Mouse (Mus musculus) adrenal gland, postnatal 4 days (tissue): ENCODE results near the gene 1700067K01Rik. TPM values are rescaled to one million over a fixed set of nuclear protein-coding genes. Genes with fewer than 3 reads are reported as not detected.
A peak's percentile ranks its signal among the peaks of the same experiment; 100 is the strongest.

ENCODE experiments used
- DNase-seq, 2 experiments: peaks; one replicate each; pipeline ENCODE4 v3.0.0; 2021 to 2022; ENCODE audit warnings: low spot score in 2 of 2, mixed read lengths in 2 of 2
- total RNA-seq, 2 experiments: library from RNA; stranded (reverse); gene quantifications; 2 replicates each; pipeline ENCODE4 v1.2.3; 2021

The 1700067K01Rik gene
- total RNA-seq, 2 experiments from 2014 or later, result 0.62 to 0.76 TPM

- peak in 1 of 2 experiments; percentile 53 for DNase-seq
These were observed 9.6 kb downstream of the 1700067K01Rik start for GRCm38 (mm10) chr8:84010625-84011611.

- no peak for DNase-seq
These were observed 10.6 kb downstream of the 1700067K01Rik start, which contains the start of gene 2210011C24Rik for GRCm38 (mm10) chr8:84011705-84012498. Gene 2210011C24Rik (minus strand): TSS chr8:84012171.

GRCm38 (mm10) chr8:84012499-84013165 lies 11.3 kb downstream of the 1700067K01Rik start:
- no peak for DNase-seq

- DNase-seq, result no peak
These were observed 14.5 kb downstream of the 1700067K01Rik start for GRCm38 (mm10) chr8:84015833-84016232.

DNA sequence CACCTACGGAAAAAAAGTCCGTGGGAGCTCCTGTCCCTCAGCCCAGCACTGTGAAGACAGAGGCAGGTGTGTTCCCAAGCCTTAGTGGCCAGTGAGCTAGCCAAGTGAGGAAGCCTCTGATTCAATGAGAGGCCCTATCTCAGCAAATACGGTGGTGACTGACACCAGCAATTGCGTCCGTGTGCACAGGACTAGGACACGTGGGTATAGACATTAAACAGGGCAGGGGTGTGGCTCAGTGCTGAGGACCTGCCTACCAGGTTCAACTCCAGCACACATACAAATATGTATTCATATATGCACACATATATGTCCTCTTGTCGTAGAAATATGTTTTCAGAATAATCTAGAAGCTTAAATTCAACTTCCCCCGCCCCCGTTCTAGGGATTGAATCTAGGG lies 18.4 kb downstream of the 1700067K01Rik start:
- DNase-seq, result no peak

DNA sequence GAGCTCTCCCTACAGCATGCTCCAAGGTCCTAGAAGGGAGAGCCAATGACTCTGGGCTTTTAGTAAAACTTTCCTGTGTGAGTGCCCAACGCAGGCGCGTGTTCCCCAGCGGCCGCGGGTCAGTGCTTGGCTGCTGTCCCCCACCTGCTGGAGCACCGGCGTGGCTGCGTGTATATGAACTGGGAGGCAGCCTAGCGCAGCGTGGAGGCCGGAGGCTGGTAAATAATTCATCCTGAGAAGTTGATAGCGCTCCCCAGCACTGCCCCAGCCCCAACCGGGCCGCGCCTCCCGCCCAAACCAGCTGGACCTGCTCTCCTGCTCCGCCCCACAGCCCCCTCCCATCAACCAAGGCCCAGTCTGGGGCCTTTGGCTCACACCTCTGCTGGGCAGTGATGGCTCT lies 19.8 kb downstream of the 1700067K01Rik start, which contains the start of gene Palm3:
Gene Palm3 (plus strand): TSS at position 376 of the 400 bp plus-strand sequence.
- DNase-seq, result no peak

- DNase-seq, result no peak
These were observed 20.3 kb downstream of the 1700067K01Rik start for GRCm38 (mm10) chr8:84021569-84021968.

- DNase-seq, result no peak
These were observed 21.8 kb downstream of the 1700067K01Rik start for GRCm38 (mm10) chr8:84023085-84023484.

- no peak for DNase-seq
These were observed 22.3 kb downstream of the 1700067K01Rik start for GRCm38 (mm10) chr8:84023631-84024030.

GRCm38 (mm10) chr8:84024171-84024570 lies 22.9 kb downstream of the 1700067K01Rik start:
- DNase-seq, result no peak

DNA sequence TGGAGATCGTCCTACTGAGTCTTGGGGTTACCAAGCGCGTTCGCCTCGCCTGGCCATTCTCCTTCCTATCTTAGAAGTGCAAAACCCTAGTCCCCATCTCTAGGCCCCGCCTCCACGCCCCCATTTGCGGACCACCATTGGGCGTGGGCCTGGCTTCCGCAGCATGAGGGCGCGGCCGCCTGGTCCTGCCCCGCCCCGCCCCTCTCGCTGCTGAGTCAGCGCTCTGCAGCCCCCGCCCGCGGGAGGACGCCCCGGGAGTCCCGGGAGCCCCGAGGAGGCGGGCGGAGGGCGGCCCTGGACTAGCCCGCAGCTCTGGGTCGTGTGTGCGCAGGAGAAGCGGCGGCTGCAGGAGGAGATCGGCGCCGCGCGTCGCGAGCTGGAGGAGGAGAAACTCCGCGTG lies 24.6 kb downstream of the 1700067K01Rik start:
- DNase-seq, result no peak

- no peak for DNase-seq
These were observed 26.1 kb downstream of the 1700067K01Rik start for GRCm38 (mm10) chr8:84027449-84027848.

- no peak for DNase-seq
These were observed 28.0 kb downstream of the 1700067K01Rik start for GRCm38 (mm10) chr8:84029272-84029671.

- DNase-seq, result no peak
These were observed 31.5 kb downstream of the 1700067K01Rik start for GRCm38 (mm10) chr8:84032777-84033176.

DNA sequence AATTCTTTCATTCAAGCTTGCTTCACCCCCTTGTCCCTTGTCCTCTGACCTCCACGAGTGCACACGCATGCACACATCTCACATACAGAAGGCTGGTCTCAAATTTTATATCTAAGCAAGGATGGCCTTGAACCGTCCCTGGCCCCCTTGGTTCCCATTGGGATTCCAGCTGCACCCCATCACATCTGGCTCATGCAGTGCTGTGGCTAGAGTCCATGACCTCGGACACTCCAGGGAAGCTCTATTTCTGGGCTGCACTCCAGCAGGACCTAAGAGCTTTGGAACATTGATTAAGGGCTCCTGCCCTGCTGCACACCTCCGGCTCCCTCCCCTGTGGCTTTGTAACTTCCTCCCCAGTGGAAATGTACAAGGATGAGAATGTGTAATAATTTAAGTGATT lies 36.7 kb downstream of the 1700067K01Rik start:
- no peak for DNase-seq

GRCm38 (mm10) chr8:84039050-84039449 lies 37.7 kb downstream of the 1700067K01Rik start:
- peak in 1 of 2 experiments; percentile 57 for DNase-seq

- DNase-seq, result peak in 1 of 2 experiments; percentile 45
These were observed 41.0 kb downstream of the 1700067K01Rik start, which contains the start of gene Il27ra for GRCm38 (mm10) chr8:84042066-84042947. Gene Il27ra (minus strand): TSS chr8:84042589.

DNA sequence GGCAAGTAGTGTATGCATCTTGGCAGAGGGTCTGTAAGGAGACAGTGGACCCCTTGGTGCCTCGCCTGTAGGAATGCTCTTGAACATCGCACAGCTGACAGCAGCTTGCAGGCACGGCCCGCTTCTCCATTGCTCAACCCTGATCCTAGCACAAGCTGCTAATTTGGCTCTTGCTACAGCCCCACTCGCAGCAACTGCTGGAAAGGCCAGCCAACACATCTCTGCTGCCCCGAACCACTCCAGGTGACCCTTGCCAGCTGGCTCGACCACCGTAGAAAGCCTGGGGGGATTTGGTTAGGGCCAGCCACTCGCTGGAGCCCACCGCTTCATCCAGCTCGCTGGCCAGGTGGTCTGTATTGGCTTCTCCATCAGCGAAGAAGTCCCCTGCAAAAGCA lies 41.6 kb downstream of the 1700067K01Rik start:
- no peak for DNase-seq

DNA sequence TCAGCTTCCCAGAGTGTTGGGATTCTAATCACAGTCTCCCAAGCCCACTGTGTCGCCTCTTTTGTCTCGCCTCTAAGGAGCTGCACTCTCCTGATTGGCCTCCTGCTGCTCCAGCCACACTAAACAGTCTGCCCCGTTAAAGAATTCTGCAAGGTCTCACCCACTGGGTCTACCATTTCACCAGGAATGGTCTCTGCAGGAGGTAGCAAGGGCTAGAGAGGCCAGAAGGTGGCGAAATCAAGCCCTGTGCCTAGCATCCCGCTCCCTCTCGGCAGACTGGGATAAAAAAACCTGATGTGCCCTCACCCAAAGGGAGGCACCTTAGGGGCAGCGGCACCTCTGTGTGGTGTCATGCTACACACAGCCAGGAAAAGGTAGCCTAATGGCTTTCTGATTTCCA lies 42.8 kb downstream of the 1700067K01Rik start:
- no peak for DNase-seq

GRCm38 (mm10) chr8:84044900-84045299 lies 43.6 kb downstream of the 1700067K01Rik start, which contains the start of gene Rln3:
Gene Rln3 (minus strand): TSS chr8:84045000.
- no peak for DNase-seq
